Mouse (Mus musculus): ENCODE data around the gene Coro7.
A peak's percentile ranks its signal among the peaks of the same experiment; 100 is the strongest.

The Coro7 gene

DNA sequence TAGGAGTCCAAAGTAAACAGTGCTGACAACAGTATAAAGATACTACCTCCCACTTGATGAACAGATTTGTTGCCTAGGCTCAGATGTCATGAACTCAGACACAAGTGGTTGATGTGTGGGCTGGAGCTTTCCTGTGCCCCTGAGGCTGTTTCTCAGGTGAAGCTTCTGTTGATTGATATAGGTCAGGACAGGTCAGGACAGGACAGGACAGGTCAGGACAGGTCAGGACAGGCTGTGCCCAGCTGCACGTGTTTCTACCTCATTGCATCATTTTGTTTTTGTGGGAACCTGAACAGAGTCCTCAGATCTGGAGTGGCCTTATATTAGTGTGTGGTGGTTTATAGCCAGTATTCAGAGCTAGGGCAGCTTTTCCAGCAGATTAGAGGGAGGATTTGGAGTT lies 23.1 kb upstream of the Coro7 start:
- TF ChIP-seq GATA4 (IDR thresholded peaks at IDR 0.05; ENCODE audit: insufficient replicate concordance, low read length): peak; percentile 61; the same call in 1 of the 2 replicates

DNA sequence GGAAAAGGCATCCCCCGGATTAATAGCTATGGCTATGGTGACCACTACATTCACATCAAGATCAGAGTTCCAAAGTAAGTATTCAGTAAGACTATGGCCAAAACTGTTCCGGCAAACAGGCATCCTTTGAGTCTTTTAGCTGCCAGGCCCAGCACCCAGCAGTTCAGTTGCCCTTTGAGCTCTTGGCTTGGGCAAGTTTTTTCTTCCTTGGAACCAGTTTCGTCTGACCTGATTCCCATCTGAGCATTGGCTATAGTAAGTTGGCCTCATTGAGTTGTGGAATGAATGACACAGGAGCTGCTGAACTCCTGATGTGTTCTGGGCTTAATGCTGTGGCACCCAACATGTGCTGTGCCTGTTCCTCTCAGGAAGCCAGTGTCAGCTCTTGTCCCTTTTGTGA lies 21.6 kb upstream of the Coro7 start:
- no peak for TF ChIP-seq GATA4 (IDR thresholded peaks at IDR 0.05; ENCODE audit: insufficient replicate concordance, low read length)

DNA sequence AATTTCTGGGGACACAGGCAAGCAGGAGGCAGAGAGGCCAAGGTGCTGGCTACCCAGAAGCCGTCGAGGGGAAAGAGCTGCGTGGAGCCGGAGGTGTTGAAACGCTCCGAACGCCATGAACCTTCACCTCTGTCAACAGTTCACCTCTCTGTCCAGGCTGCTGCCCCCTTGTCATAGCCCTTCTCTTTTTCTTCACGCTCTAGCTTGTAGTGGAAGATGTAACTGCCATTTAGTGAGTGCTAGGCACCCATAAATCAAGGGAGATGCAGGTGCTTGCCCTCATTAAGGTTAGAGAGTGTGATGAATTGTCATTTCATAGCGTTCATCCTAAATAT lies 4.8 kb upstream of the Coro7 start:
- no peak for TF ChIP-seq GATA4 (IDR thresholded peaks at IDR 0.05; ENCODE audit: insufficient replicate concordance, low read length)

DNA sequence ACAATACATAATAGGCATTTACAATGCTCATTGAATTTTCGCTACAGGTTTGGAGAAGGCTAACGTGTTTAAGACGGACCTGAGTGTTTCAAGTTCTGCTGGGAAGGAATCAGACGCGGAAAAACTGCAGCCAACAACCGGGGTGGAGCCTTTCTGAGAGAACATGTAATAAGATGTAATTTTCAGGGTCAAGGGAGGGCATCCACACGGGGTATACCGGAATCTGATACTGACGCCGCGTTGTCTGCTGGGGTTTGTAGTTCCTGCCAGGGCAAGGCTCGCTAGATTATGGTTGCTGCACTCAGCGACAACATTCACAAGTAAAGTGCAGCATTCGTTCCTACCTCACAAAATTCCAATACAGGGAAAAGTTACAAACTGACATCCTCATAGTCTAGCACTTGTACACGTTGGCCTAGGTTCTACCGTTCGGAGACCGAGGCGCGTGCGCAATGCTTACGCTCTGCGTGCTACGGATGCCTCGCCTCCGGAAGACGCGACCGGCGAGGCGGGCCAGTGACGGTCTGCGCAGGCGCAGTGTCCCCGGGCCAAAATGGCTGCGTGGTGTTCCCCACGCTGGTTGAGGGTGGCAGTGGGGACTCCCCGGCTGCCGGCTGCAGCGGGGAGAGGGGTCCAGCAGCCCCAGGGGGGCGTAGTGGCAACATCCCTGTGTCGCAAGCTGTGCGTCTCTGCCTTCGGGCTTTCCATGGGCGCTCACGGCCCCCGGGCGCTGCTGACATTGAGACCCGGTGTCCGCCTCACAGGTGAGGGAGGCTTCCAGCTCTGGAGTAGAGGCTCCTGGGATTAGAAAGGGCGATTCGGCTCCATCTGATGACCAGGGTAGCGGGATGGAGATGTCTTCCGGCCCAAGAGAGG lies 4.2 kb upstream of the Coro7 start:
- TF ChIP-seq GATA4 (IDR thresholded peaks at IDR 0.05; ENCODE audit: insufficient replicate concordance, low read length): peak; percentile 89

DNA sequence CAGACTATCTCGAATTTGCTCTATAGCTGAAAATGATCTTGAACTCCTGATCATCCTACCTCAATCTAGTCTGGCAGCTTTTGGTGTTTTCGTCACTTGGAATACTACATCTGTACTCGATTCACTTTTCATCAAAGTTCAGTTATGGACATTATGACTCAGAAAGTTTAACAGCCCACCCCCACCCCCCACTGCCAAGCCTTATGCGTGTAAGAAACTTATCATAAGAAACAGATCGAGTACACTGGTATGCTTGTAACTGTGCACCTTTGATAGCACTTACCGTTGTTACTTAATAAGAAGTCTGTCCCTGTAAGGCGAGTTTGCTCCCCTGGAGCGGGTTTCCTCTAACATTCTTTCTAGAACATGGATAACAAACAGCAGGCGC lies 3.6 kb upstream of the Coro7 start:
- TF ChIP-seq GATA4 (IDR thresholded peaks at IDR 0.05; ENCODE audit: insufficient replicate concordance, low read length): no peak

DNA sequence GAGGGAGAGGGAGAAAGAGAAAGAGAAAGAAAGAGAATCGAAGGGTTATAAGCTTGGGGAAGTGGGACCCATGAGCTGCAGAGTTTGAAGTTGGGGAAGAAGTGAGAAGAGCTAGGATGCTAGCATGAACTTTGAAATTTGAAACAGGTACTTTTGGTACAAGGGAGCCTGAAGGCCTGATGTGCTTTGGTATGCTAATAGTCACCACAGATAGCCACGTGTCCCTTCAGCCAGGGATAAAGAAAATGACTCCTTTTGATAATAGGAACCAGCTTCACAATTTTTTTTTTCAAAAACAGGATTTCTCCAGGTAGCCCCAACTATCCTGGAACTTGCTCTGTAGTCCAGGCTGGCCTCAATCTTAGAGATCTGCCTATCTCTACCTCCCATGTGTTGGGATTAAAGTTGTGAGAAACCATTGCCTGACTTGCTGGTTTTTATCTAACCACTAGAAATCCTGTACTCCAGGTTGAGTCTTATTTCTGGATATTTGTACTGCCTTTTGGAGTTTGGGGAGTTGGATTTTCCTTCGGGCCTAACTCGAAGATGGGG lies 3.1 kb upstream of the Coro7 start:
- TF ChIP-seq GATA4 (IDR thresholded peaks at IDR 0.05; ENCODE audit: insufficient replicate concordance, low read length): no peak

DNA sequence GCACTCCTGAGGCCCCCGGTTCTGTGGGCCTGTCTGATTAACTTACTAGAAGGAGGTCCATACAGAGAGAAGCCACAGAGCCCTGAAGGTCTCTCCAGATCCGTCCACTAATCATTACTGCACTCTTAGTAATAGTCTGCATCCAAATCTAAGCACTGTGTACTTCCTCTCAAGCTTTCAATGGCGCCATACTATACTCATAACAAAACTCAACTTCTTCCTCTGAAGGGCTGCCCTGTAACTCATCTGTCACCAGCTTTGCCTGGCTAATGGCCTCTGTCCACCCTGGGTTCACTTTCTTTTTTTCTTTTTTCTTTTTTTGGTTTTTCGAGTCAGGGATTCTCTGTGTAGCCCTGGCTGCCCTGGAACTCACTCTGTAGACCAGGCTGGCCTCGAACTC lies 1.5 kb downstream of the Coro7 start:
- no peak for TF ChIP-seq GATA4 (IDR thresholded peaks at IDR 0.05; ENCODE audit: insufficient replicate concordance, low read length)

DNA sequence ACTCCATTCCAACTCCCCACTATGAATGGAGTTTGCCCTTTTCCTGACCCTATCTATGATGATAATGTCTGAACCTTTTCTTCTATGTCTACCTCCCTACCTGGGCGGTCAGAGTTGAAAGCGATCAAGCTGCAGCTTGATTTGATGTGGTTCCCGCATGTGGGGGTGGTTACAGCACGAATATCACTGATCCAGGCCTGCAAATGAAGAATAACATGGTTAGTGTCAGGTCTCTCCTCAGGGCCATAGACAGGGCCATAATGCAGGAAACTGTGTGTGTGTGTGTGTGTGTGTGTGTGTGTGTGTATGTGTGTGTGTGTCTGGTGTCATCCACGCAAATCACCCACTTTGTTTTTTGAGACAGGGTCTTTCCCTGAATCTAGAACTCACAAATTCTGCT lies 2.7 kb downstream of the Coro7 start:
- TF ChIP-seq GATA4 (IDR thresholded peaks at IDR 0.05; ENCODE audit: insufficient replicate concordance, low read length): no peak

DNA sequence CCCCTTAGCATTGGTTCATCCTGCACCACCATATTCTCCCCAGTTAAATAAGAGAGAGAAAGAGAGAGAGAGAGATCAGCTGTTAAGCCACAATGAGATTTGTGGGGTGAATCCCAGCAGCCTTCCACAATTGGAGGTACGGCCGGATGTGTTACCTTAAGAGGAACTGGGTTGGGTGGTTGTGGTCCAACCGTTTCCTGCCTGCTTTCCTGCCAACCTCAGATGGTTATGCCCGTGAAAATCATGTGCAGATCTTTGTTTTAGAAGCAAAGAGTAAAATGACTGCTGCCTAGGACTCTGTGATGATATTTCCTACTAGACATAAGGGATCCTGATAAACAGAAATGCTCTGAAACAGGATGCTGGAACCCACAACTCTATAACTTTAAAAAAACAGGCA lies 5.5 kb downstream of the Coro7 start:
- no peak for TF ChIP-seq GATA4 (IDR thresholded peaks at IDR 0.05; ENCODE audit: insufficient replicate concordance, low read length)

DNA sequence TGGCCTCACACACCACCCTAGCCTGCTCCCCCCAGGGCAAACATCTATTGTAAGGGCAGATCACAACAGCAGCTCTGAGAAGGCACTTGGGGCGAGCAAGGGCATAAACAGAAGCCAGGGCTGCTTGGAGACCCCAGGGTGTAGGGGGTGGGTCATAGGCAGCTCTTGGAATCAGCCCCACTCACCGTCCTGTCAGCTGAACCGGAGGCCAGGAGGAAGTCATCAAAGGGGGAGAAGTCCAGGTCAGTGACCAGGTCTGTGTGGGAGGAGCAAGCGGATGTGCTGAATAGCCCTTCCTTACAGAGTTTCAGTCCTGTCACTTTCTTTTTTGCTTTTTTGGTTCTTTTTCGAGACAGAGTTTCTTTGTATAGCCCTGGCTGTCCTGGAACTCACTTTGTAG lies 9.3 kb downstream of the Coro7 start:
- TF ChIP-seq GATA4 (IDR thresholded peaks at IDR 0.05; ENCODE audit: insufficient replicate concordance, low read length): no peak

DNA sequence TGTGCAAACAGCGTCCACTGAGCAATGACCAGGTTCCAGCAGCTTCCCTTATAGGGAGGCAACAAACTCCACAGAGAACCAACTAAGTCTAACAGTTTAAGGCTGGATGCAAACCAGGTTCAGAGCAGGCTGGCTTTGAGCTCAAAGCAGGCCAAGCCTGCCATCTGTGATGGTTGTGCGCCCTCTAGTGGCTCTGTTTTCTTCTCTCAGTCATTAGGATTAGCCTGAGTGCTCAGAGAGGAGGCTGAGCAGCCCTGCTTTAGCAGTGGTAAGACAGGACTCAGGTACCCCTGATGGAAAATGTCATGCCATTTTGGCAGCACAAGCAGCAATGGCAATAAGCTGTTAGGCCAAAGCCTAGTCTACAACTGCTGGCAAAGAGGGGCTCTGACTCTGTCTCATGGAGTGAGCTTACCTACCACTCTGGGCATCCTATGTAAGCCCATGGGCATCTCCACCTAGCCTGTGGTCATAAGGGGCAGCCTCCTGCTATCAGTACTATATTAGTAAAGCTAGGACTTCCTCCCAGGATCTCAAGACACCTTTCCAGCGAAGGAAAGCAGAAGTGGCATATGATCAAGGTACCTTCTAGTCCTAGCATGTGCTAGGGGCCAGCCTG lies 12.3 kb downstream of the Coro7 start:
- TF ChIP-seq GATA4 (IDR thresholded peaks at IDR 0.05; ENCODE audit: insufficient replicate concordance, low read length): no peak

DNA sequence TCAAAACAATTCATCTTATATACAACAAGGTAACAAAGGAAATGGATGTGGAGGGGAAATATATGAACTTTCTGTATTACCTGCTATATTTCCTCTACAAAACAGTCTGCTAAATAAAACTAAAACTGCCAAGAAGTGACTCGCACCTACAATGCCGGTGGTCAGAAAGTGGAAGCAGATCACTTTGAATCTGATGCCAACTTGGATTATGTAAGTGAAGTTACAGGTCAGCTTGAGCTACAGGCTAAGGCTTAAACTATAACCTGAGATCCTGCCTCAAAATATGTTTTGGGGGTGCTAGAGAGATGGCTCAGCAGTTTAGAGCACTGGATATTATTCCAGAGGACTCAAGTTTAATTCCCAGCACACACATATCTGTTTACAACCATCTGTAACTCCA lies 13.9 kb downstream of the Coro7 start:
- TF ChIP-seq GATA4 (IDR thresholded peaks at IDR 0.05; ENCODE audit: insufficient replicate concordance, low read length): no peak

DNA sequence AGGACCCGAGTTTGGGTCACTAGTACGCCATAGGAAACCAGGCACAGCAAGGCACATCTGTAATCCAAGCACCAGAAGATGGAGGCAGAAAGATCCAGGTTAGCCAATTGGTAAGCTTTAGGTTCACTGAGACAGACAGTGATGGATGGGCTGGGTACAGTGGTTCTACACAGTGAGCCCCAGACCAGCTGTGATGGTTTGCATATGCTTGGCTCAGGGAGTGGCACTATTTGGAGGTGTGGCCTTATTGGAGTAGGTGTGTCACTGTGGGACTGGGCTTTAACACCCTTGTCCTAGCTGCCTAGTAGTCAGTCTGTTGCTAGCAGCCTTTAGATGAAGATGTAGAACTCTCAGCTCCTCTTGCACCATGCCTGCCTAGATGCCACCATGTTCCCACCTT lies 15.8 kb downstream of the Coro7 start:
- TF ChIP-seq GATA4 (IDR thresholded peaks at IDR 0.05; ENCODE audit: insufficient replicate concordance, low read length): no peak

DNA sequence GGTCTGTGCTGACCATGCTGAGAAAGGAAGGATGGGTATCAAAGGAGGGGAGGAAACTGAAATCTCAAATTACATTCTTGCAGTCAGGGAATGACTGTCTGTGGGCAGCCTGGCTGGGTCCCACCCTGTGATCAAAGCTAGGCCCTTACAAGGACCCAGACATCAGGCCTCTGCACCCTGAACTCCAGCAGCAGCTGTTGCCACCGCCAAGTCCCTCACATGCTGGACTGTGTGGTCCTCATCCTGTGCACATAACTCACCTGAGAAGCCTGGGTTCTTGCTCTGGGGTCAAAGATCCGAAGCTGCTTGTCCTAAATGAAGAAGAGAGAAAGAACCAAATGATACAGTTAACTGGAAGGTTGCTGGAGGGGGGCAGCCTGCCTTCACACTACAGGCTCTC lies 18.0 kb downstream of the Coro7 start:
- no peak for TF ChIP-seq GATA4 (IDR thresholded peaks at IDR 0.05; ENCODE audit: insufficient replicate concordance, low read length)

DNA sequence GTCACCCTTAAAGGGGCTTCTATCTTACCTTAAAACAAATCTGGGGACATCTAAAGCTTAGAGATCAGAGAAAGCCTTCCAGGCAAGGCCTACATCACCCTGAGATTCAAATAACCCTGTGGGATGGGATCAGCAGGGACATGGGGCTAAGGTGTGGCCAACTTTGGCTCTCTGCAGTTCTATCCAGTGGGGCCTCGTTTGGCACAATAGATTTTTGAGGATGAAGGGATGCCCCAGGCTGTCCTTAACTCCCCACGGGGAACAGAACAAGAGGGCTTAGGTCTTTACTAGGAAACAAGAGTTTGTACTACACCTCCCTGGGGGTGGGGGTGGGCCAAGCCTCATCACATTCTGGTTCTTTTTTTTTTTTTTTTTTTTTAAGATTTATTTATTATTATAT lies 20.3 kb downstream of the Coro7 start:
- no peak for TF ChIP-seq GATA4 (IDR thresholded peaks at IDR 0.05; ENCODE audit: insufficient replicate concordance, low read length)

DNA sequence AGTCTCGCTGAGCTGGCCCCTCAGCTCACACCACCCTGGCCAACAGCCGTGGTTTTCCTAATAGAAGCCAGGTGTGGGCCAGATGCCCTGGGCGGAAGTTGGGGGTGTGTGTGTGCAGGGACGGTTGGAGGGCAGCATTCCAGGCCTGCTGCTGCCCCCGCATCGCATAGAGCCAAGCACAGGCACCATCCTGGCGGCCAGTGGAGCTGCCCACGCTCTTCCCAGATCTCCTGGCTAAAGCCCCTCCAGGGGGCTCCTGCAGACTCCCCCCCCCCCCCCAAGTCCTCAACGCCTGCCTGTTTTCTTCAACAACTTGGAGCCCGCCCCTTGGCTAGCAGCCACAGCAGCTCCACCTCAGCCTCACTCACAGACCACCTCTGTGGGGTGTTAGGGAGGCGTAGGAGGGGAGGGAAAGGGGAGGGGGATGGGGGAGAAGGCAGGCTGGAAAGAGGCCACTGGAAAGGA lies 20.8 kb downstream of the Coro7 start:
- no peak for TF ChIP-seq GATA4 (IDR thresholded peaks at IDR 0.05; ENCODE audit: insufficient replicate concordance, low read length)
